Mouse (Mus musculus) embryonic fibroblast, embryonic 13.5 days (primary cell): ENCODE measurements around the gene Pnkp. TPM values are rescaled to one million over a fixed set of nuclear protein-coding genes. Genes with fewer than 3 reads are reported as not detected.

Experiments
- H3K27ac ChIP-seq: 2 replicates; pipeline ENCODE4 v1.5.1; 2012; ENCODE audit warnings: low read length, control low read depth, inconsistent platforms; ENCODE audit not compliant: insufficient read depth
- H3K4me1 ChIP-seq: 2 replicates; pipeline ENCODE4 v1.6.1; 2011; ENCODE audit warnings: low read length; ENCODE audit not compliant: control insufficient read depth, insufficient read depth
- H3K4me3 ChIP-seq: 2 replicates; pipeline ENCODE4 v1.5.1; 2011; ENCODE audit warnings: mild to moderate bottlenecking, control low read depth, low read length; ENCODE audit not compliant: insufficient read depth
- CTCF ChIP-seq: IDR thresholded peaks from 2 replicates; pipeline ENCODE4 v1.5.1; 2011; ENCODE audit warnings: mild to moderate bottlenecking, control low read depth, low read length, moderate library complexity, borderline replicate concordance; ENCODE audit not compliant: insufficient read depth
- POLR2A ChIP-seq: IDR thresholded peaks from 2 replicates; pipeline ENCODE4 v1.6.1; 2011; ENCODE audit warnings: low read depth, mild to moderate bottlenecking, control low read depth, low read length, moderate library complexity
- polyA plus RNA-seq: library from polyadenylated mRNA; stranded (reverse); fragments of >200 nt; gene quantifications from 2 replicates; pipeline ENCODE4 v1.2.4, GENCODE M21; 2011; ENCODE audit warnings: low read depth; ENCODE audit not compliant: missing spikeins, insufficient read length

Pnkp gene
- polyA plus RNA-seq, 1 experiment: 24.7 TPM

DNA sequence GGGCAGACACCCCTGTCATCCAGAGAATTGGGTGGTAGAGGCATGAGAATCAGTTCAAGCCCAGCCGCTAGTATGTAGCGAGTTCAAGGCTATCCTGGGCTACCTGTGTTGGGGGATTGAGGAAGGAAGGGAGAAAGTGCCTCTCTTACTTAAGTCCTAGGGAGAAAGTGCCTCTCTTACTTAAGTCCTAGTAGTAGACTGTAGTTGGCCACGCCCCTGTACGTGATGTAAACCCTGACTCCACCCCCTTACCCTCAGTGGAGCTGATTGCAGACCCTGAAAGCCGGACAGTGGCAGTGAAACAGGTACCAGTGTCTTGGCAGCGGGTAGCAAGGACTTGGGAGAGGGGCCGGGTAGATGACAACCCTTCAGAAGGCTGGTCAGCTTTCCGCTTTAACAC lies 966 bp downstream of the Pnkp start:
- TF ChIP-seq CTCF (no peak), POLR2A (peak; percentile 78)
- peaks cover 4% of the 10 kb centered on the region; the same call in 1 of the 2 replicates for H3K4me1 ChIP-seq
- H3K4me3 ChIP-seq: peak overlapping the region; percentile 95
- H3K27ac ChIP-seq: no peak overlapping the region

DNA sequence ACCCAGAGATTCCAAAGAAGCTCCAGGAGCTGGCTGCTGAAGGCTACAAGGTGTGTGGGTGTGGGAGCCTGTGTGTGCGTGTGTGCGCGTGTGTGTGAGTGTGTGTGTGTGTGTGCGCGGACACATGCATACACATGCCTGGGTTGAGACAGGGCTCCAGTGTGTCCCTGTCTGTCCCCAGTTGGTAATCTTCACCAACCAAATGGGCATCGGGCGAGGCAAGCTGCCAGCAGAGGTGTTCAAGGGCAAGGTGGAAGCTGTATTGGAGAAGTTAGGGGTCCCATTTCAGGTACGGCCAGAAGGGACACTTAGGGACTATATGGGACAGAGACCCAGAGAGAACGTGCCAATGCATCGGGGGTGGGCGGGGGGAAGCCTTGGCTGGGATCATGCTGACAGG lies 3.0 kb downstream of the Pnkp start:
- no peak overlapping the region for H3K27ac ChIP-seq
- H3K4me3 ChIP-seq: no peak overlapping the region
- H3K4me1 ChIP-seq: no peaks in the 10 kb centered on the region
- no peak for TF ChIP-seq POLR2A
- no peak for TF ChIP-seq CTCF

GRCm38 (mm10) chr7:44860576-44861428 lies 3.9 kb downstream of the Pnkp start:
- Histone ChIP-seq H3K4me1 (no peaks in the 10 kb centered on the region), H3K4me3 (no peak overlapping the region), H3K27ac (no peak overlapping the region)
- TF ChIP-seq CTCF (peak; percentile 98), POLR2A (no peak)

DNA sequence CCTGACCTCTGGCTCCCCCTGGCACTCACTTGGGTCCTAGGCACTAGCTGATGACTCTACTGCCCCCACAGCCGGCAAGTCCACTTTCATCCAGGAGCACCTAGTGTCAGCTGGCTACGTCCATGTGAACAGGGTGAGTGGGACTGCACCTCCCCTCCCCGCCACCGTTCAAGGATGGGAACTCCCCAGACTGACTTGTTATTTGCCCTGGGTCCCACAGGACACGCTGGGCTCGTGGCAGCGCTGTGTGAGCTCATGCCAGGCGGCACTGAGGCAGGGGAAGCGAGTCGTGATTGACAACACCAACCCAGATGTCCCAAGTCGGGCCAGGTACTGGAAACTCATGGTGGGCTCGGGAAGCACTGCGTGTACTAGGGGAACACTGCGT lies 4.5 kb downstream of the Pnkp start:
- H3K27ac ChIP-seq: no peak overlapping the region

DNA sequence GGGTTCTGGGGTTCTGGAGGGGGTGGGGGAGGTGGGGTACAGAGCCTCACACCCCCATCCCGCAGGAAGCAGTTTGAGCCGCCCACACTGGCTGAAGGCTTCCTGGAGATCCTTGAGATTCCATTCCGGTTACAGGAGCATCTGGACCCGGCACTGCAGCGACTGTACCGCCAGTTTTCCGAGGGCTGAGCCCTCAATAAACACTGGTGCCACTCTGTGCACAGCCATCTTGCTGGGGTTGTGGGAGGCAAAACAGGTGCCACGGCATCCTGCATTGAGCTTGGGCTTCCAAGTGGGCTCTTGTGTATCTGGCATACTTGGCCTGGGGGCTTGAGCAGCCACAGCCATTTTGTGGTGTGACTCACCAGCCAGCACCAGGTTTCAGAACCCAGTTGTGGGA lies 5.5 kb downstream of the Pnkp start:
- no peak overlapping the region for H3K27ac ChIP-seq
- no peak overlapping the region for H3K4me3 ChIP-seq
- TF ChIP-seq POLR2A (no peak), CTCF (no peak)
- H3K4me1 ChIP-seq: 0 out of 2 replicates have a peak, but pooled peaks cover 7% of the 10 kb centered on the region

More for the DNA sequence above, 4.5 kb downstream of the Pnkp start:
- TF ChIP-seq CTCF (no peak), POLR2A (no peak)
- Histone ChIP-seq H3K4me3 (no peak overlapping the region), H3K4me1 (0 out of 2 replicates have a peak, but pooled peaks cover 1% of the 10 kb centered on the region)

GRCm38 (mm10) chr7:44863210-44863609 lies 6.3 kb downstream of the Pnkp start:
- H3K27ac ChIP-seq: no peak overlapping the region
- H3K4me1 ChIP-seq: 0 out of 2 replicates have a peak, but pooled peaks cover 7% of the 10 kb centered on the region
- no peak overlapping the region for H3K4me3 ChIP-seq
- TF ChIP-seq CTCF (no peak), POLR2A (no peak)

GRCm38 (mm10) chr7:44863982-44864494 lies 7.1 kb downstream of the Pnkp start:
- Histone ChIP-seq H3K4me1 (0 out of 2 replicates have a peak, but pooled peaks cover 7% of the 10 kb centered on the region), H3K4me3 (no peak overlapping the region), H3K27ac (no peak overlapping the region)
- TF ChIP-seq POLR2A: no peak
- no peak for TF ChIP-seq CTCF

DNA sequence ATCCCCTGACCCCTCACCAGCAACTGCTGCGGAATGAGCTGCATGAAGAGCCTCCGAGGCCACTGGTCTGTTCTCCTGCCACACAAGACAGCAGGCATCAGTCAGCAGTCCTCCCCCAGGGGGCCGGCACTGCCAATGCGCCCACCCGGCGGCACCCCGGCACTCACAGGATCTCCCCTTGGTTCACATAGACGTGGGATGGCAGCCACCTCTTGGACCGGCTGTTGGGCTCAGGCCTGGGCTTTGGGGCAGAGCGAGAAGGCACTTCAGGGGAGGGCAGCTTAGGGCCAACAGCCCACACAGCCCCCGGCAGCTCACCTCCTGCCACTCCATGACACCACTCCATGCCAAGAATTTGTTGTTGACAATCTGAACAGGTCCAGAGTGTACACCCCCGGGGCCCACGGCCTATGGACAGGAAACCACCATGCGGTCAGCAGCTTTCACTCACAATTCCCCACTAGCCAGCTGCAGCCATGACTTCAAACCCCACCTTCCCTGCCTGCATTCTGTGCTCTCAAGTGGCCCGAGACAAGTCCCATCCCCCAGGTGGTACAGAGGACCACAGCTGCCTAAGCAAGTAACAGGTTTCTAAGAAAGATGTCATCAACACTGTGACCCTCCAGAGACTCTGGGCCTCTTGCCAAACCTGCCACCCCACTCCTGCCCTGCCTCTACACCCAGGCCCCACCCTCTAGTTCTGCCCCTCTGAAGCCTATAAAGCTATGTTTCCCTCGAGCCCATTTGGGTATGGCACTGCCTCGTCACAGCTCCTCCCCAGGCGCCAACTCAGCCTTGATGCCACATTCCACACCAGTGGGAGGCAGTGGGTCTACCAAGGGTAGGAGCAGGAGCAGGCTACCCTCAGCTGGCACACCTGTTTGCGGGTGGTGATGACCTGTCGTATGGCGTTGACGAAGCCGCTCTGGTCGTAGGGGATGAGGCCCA lies 7.9 kb downstream of the Pnkp start:
- Histone ChIP-seq H3K27ac (no peak overlapping the region), H3K4me3 (no peak overlapping the region), H3K4me1 (0 out of 2 replicates have a peak, but pooled peaks cover 7% of the 10 kb centered on the region)
- TF ChIP-seq POLR2A: 0 out of 2 replicates have a peak, but pooled peaks have one; percentile 15
- no peak for TF ChIP-seq CTCF

GRCm38 (mm10) chr7:44866276-44867009 lies 9.5 kb downstream of the Pnkp start:
- Histone ChIP-seq H3K4me1 (0 out of 2 replicates have a peak, but pooled peaks cover 7% of the 10 kb centered on the region), H3K27ac (peak overlapping the region; percentile 13; the same call in 1 of the 2 replicates), H3K4me3 (no peak overlapping the region)
- TF ChIP-seq POLR2A (no peak), CTCF (no peak)
